Mouse (Mus musculus) hematopoietic multipotent progenitor cell, adult 10-12 weeks (in vitro differentiated cells): ENCODE data around the gene Nudc. TPM values are rescaled to one million over a fixed set of nuclear protein-coding genes. Genes with fewer than 3 reads are reported as not detected.

Experiments used
- polyA plus RNA-seq: library from polyadenylated mRNA; stranded (reverse); fragments of >175 nt; gene quantifications from 2 replicates; pipeline ENCODE4 v1.2.3, GENCODE M21; 2012; ENCODE audit warnings: low replicate concordance

The Nudc gene
- 118 and 188 TPM in 2 replicates for polyA plus RNA-seq

DNA sequence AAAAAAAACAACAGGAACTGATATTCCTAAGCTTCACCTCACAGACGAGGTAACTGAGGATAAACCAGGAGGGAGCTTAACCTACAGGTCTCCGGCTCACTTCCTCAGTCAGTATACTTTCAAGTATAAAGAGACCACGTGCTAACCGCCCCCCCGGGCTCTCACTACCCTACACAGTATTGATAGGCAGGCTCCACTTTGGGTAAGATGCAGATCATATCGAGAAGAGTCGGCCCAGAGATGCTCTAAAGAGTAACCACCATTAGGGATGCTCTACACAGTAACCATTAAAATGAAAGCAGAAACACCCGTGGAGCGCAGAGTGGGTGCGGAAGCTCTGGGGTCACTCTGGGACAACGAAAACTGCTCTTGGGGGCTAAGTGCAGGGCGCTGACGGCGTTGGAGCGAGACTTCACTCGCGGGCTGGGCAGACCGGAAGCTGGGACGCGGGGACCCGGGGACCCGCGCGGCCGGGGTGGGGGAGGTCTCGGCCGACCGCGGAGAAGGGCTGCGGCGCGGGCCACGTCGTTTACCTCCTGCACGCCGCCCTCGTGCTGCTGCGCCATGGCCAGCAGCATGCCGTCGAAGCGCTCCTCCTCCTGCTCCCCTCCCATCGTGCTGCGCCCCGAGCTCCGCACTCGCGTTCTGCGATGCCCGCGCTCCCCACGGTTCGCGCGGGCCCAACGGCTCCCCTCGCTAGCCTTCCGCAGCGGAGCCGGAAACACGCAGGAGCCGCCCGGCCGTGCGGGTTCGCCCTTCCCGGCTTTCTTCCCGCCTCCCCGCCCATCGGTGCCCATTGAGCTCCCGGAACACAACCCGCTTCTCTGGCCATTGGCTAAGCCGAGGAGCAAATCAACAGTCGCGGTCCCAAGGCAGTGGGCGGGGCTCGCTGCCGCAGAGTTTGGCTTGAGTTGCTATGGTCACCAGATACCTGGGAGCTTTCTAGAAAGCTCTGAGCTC is at the start of gene Nudc:
Nudc (minus strand) TSS at position 725 of the 960 bp plus-strand sequence.

DNA sequence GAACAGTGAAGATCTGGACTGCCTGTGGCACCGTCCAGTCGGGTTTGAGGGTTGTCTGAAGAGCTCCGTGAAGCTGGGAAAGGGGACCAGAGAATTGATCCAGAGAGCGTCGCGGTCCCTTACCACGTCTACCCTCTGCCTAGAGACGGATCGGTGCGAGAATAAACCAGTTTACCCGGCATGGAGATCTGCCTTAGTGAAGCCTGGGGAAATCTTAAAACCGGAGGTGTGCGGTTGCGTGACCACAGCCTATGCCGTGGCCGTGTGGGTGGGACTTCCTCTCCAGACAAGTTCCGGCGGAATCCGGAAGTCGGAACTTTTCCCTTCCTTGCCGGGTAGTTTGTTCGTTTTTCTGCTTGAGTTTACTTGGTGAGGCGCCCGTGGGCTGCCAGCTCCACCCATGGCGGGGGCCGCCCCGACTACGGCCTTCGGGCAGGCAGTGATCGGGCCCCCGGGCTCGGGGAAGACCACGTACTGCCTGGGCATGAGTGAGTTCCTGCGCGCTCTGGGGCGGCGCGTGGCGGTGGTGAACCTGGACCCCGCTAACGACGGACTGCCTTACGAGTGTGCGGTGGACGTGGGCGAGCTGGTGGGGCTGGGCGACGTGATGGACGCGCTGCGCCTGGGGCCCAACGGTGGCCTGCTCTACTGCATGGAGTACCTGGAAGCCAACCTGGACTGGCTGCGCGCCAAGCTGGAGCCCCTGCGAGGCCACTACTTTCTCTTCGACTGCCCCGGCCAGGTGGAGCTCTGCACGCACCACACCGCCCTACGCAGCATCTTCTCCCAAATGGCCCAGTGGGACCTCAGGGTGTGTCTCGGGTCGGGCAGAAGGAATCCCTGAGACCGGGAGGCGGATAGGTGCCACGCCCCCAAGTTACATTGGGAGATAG is 38.5 kb upstream of the Nudc start, which contains the start of gene Gpn2:
Gpn2 (plus strand) TSS at position 304 of the 893 bp plus-strand sequence.

DNA sequence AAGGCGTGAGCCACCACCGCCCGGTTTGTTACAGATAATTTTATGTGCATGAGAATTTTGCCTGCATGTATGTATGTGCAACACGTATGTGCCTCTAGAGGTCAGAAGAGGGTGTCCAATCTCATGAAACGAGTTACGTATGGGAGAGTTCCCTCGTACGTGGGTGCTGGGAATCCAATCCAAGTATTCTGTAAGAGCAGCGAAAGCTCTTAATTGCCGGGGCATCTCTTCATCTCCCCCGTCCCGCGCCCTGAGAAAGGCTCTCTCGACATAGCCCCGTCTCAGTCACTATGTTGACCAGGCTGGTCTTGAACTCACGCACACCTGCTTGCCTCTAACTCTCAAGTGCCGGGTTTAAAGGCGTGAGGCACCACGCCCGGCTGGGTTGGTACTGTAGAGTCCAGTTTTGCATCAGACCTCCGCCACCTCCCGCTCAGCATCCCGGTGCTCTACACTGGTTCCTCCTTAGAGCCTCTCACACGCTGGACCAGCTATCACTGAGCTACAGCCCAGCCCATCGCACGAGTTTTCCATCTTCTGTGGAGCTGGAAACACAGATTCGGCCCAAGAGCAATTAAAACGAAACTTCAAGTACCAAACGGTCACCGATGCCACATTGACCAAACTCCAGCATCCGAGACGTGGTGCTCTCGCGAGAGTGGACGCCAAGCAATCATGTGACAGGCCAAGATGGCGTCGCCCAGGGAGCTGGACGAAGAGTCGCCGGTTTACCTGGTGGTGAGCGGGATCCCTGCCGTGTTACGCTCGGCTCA is 28.5 kb upstream of the Nudc start, which contains the start of gene Gpatch3:
Gpatch3 (plus strand) TSS at position 676 of the 773 bp plus-strand sequence.

GRCm38 (mm10) chr4:133552768-133553447 is 7.1 kb upstream of the Nudc start, which contains the start of gene Nr0b2:
Gene Nr0b2, plus strand, starts transcription at chr4:133553376.

GRCm38 (mm10) chr4:133518601-133519368 is 27.0 kb downstream of the Nudc start, which contains the start of gene Kdf1:
Gene Kdf1, plus strand, starts transcription at chr4:133518963.

DNA sequence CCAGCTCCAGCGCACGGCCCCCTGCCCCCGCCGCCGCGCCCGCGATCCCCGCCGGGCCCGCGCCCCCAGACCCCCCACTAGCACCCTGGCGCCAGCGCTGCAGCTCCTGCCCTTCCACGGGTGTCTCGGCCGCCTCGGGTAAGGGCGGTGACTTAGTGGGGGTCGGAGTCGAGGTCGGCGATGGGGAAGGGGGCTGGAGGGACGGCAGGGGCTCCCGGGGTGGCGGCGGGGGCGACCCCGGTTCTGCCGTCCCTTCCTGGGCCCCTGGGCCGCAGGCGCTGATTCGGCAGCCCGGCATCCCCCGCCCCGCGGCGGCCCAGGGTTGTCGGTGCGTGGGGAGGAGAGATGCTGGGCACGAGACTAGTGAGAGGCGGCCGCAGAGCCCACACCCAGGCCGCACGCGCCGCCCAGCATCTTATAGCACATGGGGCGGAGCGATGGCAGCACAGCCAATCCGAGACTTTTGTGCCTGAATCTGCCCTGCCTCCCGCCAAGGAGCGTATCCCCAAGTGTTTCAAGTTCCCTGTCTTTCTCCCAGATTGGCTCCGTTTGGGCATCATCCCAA is 47.6 kb downstream of the Nudc start, which contains the start of gene Trnp1:
Trnp1 (minus strand) TSS at position 391 of the 565 bp plus-strand sequence.

Other genes with a start within 250 kb of the Nudc start
- 95.6 and 151 TPM in 2 replicates for gene Wdtc1, start 192.5 kb downstream of the Nudc start, polyA plus RNA-seq
- 66.9 and 101 TPM in 2 replicates for gene Slc9a1, start 176.3 kb downstream of the Nudc start, polyA plus RNA-seq
- gene Tent5b, start 65.9 kb downstream of the Nudc start, polyA plus RNA-seq: not detected in 2 replicates
- gene Trnp1, start 47.4 kb downstream of the Nudc start, polyA plus RNA-seq: 0.47 and 0.98 TPM in 2 replicates
- gene Kdf1, start 27.0 kb downstream of the Nudc start, polyA plus RNA-seq: 1.6 and 3.6 TPM in 2 replicates
- 0.86 TPM in 1 of 2 replicates, not detected in the other for gene Nr0b2, start 7.4 kb upstream of the Nudc start, polyA plus RNA-seq
- 9.5 and 14.4 TPM in 2 replicates for gene Gpatch3, start 28.7 kb upstream of the Nudc start, polyA plus RNA-seq
- 40.9 and 72.5 TPM in 2 replicates for gene Gpn2, start 38.4 kb upstream of the Nudc start, polyA plus RNA-seq
- 39.4 and 51.3 TPM in 2 replicates for gene Sfn, start 56.2 kb upstream of the Nudc start, polyA plus RNA-seq
- 264 and 405 TPM in 2 replicates for gene Zdhhc18, start 104.2 kb upstream of the Nudc start, polyA plus RNA-seq
- 28.7 and 42.9 TPM in 2 replicates for gene Pigv, start 126.7 kb upstream of the Nudc start, polyA plus RNA-seq
- gene Arid1a, start 210.8 kb upstream of the Nudc start, polyA plus RNA-seq: 196 and 290 TPM in 2 replicates